Mouse (Mus musculus) ovary, adult 10 weeks (tissue): ENCODE data around the gene Gm4924. TPM values are rescaled to one million over a fixed set of nuclear protein-coding genes. Genes with fewer than 3 reads are reported as not detected.

Experiments
- polyA plus RNA-seq: library from polyadenylated mRNA; stranded (reverse); fragments of 350-450 nt; fragmentation: Illumina TruSeq; extraction: RNeasy Lipid Tissue Mini Kit (QIAGEN cat#74804); gene quantifications from one replicate; pipeline ENCODE4 v1.2.3, GENCODE M21; 2014

The Gm4924 gene
- polyA plus RNA-seq = 23.3 TPM

DNA sequence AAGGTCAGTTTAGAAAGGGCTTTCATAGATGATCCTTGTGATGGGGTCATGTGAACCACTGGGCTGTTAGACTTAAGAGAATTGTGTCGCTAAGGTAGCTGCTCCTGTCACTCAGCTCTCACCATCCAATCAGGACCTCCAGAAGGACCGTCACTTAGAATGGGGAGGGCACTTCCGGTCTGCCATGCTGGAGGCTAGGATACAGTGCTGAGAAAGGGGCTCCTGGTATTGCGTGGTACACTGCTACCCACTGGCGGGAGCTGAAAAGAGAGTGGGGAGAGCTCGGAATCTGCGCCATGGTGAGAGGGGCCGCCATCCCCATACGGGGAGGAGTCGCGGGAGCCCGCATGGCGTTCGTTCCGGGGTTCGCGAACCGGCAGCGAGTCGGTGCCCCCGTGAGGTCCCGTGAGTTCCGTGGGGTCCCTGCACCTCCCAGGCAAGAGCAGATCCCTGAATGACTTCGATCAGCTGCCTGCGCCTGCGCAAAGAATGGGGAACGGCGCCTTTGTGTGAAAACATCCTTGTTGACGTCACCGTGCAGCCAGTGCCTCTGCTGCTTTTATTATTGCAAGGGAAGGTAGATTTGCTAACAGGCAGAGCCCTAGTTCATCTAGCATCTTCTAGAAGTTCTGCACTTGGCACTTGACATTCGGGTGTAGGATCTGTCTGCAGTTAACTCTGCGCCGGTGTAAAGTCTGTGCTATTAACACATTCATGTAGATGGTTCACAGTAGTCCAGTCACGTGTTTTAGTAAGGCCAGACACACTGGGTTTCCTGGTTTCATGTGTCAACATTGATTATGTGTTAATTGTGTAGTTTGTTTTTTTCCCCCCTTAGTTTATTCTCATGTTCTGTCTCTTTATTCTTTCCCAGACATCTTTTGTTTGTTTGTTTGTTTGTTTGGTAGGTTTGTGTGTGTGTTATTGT lies at the start of gene Gm4924:
Gene Gm4924 (plus strand): TSS at position 173 of the 928 bp plus-strand sequence.

DNA sequence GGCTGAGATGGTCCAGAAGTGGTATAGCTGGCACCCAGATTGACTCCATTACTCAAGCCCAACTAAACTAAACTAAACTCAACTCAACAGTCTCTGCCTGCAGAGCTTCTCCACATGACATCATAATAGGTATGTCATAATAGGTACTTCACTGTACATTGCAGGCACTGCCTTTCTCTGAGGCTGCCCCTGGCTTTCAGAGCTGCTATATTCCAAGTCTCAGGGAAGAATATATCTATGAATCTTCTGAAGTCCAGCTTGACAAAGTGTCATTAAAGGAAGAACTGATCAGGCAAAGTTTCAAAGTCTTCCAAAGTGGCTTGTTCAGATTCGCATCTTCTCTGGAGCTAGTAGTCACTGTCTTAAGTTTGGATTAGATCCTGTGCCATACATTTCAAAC lies 37.6 kb upstream of the Gm4924 start, which contains the start of gene 4932415D10Rik:
Gene 4932415D10Rik (minus strand): TSS at position 101 of the 400 bp plus-strand sequence.

Other genes starting within 250 kb of the Gm4924 start
- gene AU041133, start 226.2 kb upstream of the Gm4924 start, polyA plus RNA-seq = 19.5 TPM
- 36.6 TPM for gene Zfp938, start 113.0 kb upstream of the Gm4924 start, polyA plus RNA-seq
- 0.11 TPM for gene 4932415D10Rik, start 37.7 kb upstream of the Gm4924 start, polyA plus RNA-seq
- not detected for gene Gm1553, start 138.4 kb downstream of the Gm4924 start, polyA plus RNA-seq